Mouse (Mus musculus): ENCODE results near the gene Kank1. TPM values are rescaled to one million over a fixed set of nuclear protein-coding genes. Genes with fewer than 3 reads are reported as not detected.
"Not testable (repeated sequence)": the region's sequence is repeated elsewhere in the genome, so short reads cannot be mapped to it uniquely, and the experiment has no call there.

Kank1 gene
- total RNA-seq, 2 experiments from 2014 or later, result 15.0 to 15.2 TPM

DNA sequence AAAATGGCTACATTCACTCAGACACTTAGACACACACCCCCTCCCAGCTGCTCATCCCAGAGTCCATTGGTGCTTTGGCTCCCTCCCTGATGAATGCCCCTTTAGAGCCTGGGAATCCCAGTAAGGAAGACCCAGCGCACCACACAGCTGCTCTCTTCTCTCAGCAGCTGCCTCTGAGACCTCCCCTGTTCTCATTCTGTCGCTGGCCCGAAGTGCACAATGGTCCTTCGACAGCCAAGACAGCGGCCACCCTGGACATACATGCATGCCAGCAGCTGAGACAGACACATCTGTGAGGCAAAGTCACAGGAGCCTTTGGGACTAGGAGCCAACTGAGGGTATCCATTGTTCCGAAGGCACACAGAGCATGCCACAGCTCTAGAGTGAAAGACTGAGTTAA lies 203.0 kb downstream of the Kank1 start:
- DNase-seq, result no peak

- no peak for DNase-seq
These were observed 204.0 kb downstream of the Kank1 start for GRCm38 (mm10) chr19:25440736-25441135.

DNA sequence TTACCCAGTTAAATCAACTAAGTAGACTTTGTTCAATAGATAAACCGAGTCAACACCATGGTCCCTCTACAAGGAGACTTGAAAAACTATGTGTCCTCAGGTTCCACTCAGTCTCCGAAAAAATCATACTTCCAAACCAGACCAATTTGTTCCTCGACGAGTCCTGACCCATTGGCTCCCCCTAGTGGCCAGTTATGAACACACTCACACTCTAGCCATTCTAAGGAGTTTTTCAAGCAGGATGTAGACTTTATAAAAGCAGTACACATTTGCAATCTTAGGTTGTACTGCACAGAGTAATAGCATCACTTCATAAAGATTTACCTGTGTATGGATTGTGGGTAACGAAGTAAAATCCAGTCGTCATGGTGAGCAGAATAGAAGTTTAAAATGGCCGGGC lies 208.3 kb downstream of the Kank1 start:
- DNase-seq, result no peak

GRCm38 (mm10) chr19:25445842-25446241 lies 209.1 kb downstream of the Kank1 start:
- no peak for DNase-seq

- no peak for DNase-seq
These were observed 209.9 kb downstream of the Kank1 start for GRCm38 (mm10) chr19:25446683-25447082.

DNA sequence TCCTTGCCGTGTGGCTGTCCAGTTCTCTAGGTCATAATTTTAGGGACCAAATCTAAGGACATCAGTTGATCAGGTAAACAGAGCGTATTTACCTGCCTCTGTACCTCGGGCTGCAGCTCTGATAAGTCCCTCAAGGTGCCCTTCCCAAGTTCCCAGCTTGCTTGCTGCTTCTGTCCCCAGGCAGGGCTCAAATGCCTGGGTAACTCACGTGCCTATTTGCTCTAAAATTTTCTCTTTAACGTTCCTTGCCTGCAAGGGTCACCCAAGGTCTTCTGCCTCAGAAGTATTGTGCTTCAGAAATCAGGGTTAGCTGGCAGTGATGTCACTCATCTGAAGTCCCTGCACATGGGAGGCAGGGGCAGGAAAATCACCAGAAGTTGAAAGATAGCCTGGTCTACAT lies 210.6 kb downstream of the Kank1 start:
- no peak for DNase-seq

DNA sequence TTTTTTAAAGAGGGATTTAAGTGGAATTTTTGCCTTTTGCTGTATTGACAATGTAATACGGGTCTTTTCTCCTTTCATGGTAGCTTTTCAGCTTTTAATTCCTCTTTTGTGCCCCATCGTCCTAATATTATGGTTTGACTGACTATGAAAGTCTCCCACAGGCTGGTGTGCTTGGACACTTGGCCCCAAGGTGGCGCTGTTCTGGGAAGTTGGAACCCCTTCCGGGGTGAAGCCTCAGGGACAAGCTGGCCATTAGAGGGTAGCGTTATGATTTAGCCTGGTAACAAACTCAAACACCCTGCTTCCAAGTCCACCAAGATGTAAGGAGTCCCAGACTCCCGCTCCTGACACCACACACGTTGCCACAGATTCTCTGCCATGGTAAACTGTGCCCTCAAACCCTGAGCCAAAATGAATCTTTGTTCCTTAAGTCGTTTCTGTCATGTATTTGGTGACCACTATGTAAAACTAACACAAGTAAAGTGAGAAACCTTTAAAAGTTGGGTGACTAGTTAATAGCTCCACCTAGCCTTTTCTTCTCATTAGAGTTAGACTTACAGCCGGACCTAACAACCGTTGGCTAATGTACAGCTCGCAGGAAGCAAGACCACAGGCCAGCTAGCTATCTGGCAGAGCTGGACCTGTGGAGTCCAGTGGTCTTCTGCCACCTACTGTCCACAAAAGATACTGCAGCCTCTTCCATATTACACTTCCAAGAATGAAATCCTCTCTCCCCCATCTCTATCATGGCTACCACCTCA lies 214.3 kb downstream of the Kank1 start:
- no peak for DNase-seq

- DNase-seq, result no peak
These were observed 216.4 kb downstream of the Kank1 start for GRCm38 (mm10) chr19:25453146-25453545.

GRCm38 (mm10) chr19:25460760-25461159 lies 224.0 kb downstream of the Kank1 start:
- no peak for DNase-seq

DNA sequence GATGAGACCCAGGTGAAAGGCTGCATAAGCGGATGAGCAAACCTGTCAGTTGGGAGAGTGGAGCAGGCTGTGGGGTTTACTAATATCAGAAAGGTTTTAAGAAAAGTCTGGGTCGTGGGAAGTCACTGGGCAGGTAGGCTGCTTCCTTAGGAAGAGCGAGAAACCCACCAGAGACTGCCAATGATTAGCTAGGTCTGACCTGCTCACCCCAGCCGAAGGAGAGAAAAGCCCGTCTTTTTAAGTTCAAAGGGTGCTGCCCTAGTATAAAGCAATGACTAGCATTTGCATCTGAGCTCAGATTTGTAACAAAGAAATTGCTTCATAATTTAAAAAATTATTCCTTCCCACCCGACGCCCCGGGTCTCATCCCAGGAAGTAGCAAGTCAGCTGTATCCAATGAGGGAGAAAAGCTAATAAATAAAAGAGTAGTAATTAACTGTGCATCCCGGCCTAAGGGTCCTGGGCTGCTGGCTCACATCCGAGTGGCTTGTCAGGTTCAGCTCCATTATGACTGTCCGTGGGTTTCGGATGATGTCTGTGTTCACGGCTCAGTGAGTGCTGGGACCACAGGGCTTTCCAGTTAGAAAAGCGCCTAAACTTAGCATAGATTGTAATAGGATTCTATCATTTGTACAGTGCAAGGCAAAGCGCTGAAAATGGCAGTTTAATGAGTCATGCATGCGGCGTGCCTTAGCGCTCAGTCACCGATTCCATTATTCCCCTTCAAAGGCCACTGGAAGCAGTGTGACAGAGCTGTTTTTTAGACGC lies 225.0 kb downstream of the Kank1 start:
- no peak for DNase-seq

- not testable (repeated sequence) for DNase-seq
These were observed 239.0 kb downstream of the Kank1 start for GRCm38 (mm10) chr19:25475806-25476205.

DNA sequence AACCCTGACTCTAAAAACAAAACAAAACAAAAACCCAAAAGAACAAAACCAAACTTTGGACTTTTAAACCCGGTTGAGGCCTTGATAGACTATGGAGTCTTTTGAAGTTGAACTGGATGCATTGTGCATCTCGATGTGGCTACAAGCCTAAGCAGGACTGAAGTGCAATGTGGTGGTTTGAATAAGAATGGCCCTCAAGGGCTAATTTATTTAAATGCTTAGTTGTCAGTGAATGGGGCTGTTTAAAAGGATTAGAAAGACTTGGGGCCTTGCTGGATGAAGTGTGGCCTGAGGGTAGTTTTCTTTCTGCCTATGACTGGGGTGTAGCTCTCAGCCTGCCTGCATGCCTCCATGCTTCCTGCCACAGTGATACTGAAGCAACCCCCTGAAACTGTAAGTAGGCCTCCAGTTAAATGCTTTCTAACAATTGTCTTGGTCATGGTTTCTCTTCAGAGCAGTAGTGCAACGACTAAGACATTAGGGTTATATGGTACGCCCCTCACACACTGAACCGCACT lies 242.4 kb downstream of the Kank1 start:
- DNase-seq, result no peak

- DNase-seq, result no peak
These were observed 244.0 kb downstream of the Kank1 start for GRCm38 (mm10) chr19:25480820-25481219.

Other genes starting within 250 kb of the Kank1 start
- 1 to 10 TPM; 2.5 to 2.6 TPM for gene Dock8, start 237.4 kb upstream of the Kank1 start, total RNA-seq (2021)